Mouse (Mus musculus): ENCODE data around the gene Slc22a13.

Slc22a13 gene

DNA sequence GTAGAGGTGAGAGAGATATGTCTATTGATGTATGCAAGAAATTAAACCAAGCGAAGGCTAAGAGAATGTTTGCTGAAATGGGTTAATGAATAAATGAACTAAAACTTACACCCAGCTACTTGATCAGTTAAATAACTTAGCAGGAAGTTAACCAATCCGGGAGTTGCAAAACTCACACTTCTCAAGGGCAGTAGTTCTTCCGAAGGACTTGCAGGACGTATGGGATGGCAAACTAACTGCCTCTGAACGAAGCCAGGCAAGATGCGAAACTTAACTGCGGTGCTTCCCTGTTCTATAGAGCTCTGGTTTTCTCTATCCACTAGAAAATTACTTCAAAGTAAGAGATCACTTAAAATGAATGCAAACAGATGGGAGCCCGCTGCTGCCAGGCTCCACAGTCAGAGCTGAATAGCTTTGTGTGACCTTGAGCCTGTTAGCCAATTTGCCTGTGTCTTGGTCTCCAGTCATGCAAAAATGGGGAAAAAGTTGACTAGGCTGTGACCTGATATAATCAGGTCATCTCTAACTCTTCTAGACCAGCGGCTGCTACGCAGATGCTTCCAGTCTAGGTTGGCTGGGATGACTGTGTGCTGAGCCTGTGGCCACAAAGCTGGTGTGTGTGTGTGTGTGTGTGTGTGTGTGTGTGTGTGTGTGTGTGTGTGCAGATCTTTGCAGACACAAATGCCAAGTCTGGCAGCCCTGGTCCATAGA is 9.6 kb downstream of the Slc22a13 start:
- no peak for DNase-seq (ENCODE audit: low spot score)

DNA sequence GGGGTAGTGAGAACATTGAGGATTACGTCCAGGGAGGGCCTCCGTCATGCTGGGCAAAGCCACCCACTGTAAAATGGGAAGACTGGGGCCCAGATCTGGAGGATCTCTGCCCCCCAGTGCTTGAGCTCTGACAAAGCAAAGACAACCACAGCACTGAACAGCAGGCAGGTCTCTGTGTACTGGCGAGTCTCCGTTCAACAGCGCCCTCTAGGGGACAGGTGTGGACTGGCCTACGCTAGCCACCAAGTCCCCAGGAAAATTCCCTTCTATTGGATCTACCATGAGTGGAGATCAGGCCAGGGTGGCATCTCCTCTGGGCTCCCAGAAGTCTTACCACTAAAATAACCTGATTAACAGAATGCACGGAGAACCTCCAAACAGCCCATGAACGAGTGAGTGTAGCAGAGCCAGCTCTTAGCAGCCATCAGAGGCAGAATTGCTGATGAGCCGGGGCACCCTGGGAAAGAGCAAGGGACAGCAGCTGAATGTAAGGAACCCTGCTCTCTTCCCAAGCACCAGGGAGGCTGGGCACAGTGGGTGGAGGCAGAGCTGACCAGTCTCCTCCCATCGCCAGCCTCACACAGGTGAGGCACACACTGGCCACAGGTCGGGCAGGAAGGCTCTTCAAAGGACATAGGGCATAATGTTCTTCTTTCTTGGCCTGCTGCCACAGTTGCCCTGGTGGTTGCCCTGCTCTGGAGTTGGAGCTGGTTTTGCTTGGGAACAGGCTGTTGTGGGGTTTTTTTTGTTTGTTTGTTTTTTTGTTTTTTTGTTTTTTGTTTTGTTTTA is 16.5 kb downstream of the Slc22a13 start:
- DNase-seq (ENCODE audit: low spot score): peak; percentile 29

DNA sequence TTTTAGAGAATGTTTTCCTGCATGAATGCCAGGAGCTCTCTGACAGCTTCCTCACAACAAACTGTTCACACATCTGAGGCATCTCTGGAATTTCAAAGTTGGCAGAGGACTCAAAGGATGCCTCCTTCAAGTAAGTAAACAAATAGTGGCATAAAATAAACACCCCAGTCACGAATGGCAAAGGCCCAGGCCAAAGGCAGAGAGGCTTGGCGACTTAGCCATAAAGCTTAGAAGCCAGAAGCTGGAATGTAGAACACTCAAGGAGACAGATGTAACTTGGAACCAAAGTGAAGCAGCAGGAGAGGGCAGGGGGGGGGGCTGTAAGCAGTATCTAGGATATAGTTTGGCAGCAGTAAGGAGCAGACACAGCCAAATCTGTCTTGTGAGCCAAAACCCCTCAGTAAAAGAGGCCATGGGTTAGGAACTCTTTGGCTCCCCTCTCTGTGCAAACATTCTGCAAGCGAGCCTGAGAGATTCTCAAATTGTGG is 27.6 kb downstream of the Slc22a13 start:
- DNase-seq (ENCODE audit: low spot score): no peak

DNA sequence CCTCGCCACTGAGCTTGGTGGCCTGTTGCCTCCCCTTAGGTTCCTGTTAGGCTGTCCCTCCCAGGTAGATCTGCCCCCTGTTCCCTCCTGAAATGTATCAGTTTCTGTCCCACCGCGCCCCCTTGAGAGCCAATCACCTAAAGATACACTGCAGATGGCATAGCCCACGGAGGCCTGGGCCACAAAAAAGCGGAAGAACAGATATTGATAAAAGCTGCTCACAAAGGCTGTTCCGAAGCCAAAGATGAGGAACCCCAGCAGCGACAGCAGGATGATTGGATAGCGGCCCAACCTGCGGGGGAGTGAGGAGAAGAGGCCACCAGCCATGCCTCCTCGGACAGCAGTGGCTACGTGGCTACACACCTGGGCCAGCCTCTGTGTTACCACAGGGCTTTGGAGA is 29.6 kb downstream of the Slc22a13 start:
- DNase-seq (ENCODE audit: low spot score): no peak

DNA sequence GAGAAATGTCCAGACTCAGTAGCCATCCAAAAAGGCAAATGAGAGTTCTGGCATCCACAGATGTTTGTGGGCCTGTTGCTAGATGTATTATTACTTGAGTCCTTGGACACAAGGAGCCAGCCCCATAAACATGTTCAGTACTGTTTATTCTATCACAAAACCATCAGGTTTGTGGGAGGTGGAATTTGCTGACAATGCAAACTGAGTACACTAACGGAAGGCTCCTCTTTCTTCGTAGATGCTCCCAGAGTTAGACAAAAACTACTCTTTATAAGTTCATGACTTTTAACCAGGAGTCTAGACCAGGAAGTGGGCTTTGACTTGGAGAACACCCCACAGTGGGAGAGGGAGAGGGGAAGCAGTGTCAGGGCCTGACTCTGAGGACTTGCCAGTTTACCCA is 41.3 kb downstream of the Slc22a13 start:
- no peak for DNase-seq (ENCODE audit: low spot score)

DNA sequence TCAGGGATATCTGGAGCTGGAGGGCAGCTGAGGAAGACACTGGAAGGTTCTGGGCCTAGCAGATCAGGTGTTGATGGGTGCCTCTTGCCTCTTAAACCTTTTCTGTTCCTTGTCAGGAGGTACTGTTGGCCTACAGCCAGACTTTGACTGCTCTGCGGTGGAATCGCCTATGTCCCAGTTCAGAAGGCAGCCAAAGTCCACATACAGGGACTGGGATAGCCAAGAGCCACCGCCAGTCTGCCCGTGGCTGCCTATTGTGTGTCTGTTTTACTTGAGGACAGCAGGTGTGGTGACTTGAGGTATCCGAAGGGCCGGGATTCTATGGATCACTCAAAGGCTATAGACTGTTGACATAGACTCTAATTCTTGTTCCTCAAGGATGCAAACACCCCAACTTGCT is 43.4 kb downstream of the Slc22a13 start:
- no peak for DNase-seq (ENCODE audit: low spot score)

DNA sequence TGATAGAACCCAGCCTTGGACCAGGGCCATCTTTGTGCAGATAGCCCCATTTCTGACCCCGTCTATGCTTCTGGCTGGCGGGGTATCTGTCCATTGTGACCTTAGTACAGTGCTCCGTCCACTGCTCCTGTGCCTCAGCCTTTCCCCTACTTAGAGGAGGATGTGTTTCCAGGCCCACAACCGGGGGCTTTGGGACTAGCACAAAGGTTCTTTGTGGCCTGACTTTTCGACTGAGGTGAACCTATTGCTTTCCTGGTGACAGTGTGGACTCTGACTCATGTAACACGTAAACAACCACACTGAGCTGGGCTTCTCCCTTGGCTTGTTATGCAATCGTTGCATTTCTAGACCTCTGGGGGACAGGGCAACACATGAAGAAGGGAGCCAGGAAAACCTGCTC is 44.2 kb downstream of the Slc22a13 start:
- no peak for DNase-seq (ENCODE audit: low spot score)

DNA sequence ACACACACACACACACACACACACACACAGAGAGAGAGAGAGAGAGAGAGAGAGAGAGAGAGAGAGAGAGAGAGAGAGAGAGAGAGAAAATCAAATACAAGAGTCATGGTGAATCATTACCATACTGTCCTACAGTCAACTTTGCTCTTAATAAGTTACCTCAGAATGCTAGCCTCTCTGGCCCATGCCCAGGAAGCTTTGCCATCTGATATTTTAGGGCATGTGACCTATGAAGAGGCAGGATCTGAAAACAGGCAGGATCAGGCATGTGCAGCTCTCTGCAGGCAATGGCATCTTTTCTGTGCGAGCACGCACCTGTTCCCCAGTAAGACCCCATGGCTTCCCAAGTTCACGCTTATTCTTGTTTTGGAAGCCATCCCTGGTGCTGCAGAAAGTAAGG is 48.2 kb downstream of the Slc22a13 start:
- DNase-seq (ENCODE audit: low spot score): no peak

DNA sequence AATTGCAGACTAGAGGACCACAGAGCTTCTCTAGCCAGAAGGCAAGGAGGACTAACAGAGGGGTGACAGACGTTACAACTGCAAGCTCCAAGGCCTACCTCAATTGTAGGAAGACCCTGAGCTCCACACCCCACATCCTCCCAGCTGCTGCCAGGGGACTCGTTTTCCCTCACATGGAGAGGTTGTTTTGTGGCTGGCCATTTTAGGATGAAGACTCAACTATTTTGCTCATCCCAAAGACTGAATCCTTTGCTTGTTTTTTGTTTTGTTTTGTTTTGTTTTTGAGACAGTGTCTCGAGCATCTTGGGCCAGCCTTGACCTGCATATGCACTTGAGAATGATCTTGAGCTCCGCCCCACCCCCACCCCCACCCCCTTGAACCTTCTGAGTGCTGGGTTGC is 50.0 kb downstream of the Slc22a13 start, which contains the start of gene Gm47289:
Gm47289 (plus strand) TSS at position 301 of the 400 bp plus-strand sequence.
- DNase-seq (ENCODE audit: low spot score): no peak

DNA sequence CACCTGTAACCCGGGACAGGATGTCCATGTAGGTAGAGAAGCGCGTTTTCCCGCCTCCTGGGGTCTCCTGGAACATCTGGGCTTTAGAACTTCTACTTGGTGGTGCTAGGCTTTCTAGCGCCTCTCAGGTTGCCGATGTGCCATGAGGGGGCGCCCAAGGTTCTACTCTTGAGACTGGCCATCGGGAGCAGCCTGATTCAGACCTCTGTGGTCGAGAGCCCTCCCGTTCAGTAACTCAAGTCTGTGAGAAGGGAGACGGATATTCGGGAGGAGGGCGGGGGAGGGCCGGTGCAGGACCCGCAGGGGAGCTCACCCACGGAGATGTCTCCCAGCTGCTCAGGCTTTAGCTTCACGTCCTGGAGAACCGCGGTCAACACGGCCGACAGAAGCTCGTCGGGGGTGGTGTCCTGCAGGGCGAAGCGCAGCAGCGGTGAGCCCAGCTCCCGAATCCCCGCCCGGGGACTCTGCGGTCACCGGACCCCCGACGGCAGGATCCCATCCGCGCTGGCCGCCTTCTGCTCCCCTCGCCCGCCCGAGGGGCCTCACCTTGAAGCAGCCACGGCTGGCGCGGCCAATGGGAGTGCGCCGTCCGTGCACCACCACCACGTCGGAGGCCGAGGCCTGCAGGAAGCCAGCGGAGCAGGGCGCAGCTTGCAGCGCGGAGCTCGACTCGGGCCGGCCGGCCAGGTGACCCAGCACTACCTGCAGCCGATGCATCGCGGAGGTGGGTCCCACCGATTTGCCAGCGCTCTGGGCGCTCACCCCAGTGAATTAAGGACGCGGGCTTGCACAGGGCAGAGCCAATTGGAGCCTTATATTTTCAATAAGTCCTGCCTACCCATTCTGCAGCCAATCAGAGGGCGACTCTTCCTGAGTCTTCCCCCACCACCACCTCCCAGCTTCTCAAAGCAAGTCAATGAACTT is 52.4 kb downstream of the Slc22a13 start, which contains the start of gene Acaa1b:
Acaa1b (minus strand) TSS at position 816 of the 924 bp plus-strand sequence.
- peak; percentile 20 for DNase-seq (ENCODE audit: low spot score)

DNA sequence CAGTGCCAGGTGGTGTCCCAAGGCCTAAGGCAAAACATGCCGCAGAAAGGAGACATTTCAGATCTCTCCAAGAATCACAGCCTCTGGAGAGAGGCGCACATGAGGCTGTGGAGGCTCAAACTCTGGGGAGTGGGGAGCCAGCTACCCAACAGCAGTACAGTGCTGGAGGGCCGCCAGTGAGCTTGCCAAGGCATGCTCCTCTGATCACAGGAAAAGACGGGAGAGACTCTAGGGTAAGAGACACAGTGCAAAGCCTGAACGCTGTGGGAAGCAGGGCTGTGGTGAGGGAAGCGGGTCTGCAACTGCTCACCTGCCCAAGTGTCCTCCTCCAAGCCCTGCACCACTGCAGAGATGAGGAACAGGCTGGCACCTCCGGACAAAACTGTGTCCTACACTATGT is 53.1 kb downstream of the Slc22a13 start:
- DNase-seq (ENCODE audit: low spot score): no peak

DNA sequence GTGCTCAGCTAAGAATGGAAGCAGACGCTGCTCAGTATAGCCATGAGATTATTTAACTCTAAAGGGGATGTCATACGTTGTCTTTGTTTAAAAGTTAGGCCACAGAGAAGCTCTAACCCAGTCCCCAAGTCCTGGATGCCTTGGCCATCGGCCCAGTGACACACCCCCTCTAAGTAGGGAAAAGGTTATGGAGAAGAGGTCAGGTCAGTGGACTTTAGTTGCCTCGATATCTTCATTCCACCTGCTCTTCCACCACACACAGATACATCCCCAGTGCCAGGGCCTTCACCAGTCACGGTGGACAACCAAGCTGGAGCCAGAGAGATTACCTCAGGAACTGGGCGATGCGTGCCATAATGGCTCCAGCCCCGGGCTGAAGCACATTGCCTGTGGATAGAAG is 53.5 kb downstream of the Slc22a13 start:
- DNase-seq (ENCODE audit: low spot score): no peak

DNA sequence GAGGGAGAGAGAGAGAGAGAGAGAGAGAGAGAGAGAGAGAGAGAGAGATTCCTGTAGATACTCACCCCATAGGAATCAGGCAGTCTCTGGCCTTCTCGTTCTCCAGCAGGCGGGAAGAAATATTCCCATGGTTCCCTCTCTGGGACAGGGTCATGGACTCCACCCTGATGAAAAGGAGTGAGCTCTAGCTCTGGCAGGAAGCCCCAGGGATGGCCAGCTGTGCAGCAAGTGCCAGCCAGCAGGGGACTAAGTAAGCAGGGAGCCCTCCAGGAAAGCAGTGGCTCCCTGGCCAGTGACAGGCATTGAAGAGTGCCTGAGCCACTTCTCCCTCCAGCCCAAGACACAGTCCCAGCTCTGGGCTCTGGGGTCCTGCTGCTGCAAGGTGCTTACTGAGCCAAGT is 57.1 kb downstream of the Slc22a13 start:
- no peak for DNase-seq (ENCODE audit: low spot score)

DNA sequence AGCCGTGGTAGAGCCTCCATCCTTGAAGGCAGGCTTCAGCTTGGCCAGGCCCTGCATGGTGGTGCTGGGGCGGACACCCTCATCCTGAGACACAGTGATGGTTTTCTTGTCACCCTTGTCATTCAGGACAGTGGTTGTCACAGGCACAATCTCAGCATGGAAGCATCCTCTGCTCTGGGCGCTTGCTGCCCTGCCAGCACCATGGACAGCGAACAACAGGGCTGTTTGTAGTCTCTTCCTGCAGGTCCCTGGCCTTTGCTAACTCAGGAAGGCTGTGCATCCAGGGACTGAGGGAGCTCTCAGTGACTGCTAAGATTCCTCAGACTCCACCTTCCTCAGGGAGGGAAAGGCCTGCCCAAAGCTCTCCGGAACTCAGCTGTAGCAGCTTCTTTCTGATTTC is 59.3 kb downstream of the Slc22a13 start:
- DNase-seq (ENCODE audit: low spot score): peak; percentile 18

DNA sequence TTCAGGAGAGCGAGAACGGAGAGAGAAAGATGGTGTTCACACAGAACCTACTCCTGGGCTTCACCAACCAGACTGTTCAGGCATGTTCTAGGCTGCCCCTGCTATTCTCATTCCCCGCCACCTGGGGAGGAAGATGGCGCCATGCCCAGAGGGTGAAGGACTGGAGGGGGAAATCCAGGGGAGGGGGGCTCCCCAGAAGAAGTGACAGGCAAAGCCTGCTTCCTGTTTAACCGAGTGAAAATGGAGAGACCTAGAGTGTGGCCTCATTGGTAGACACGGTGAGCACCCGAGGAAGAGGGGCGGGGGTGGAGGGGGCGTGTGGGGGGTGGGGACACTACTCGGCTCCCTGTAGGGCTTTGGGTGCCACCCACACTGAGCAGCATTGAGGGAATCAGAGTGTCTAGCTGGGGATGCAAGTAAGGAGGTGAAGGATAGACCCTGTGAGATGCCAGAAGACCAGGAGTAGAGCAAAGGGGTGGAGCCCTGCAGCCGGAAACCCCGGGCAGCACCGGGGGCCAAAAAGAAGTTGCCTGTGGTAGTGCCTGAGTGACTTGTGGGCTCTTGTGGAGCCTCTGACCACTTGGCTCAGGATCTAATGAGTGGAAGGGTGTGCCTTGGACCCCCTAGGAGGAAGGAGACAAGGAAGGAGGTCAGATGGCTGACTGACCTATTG is 62.7 kb downstream of the Slc22a13 start:
- DNase-seq (ENCODE audit: low spot score): no peak

DNA sequence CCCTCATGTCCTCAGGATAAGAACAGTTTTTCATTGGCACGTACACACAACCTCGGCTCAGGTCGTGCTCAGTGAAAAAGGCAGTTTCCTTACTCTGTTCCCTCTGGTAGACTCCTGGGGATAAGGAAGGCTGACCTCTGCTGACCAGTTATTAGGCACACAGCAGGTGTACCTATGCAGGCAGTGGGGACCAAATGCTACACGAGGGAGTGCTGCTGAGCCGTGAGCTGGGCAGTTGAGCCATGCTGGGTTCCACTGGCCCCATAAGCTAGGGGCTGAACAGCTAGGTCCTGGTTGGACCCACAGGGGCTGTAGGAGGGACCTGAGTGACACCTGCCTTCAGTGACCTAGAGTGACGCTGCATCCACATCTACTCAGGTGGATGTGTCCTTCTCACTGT is 63.3 kb downstream of the Slc22a13 start:
- DNase-seq (ENCODE audit: low spot score): no peak

DNA sequence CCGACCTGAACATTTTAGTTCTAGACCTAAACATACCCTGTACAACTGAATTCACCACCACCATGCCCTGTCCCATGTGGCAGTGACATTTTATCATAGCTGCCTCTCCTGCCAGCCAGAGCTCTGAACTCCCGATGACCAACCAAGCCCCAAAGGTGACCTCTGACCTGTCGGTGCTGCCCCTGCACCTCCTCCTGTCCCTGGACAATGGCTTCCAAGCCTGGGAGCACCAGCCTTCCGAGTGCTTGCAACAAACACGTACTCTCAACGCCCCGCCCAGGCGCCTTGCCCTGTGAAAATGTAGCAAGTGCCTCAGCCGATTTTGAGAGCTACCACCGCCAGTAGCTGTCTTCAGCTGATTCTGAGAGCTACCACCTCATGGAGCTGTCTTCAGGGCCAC is 63.8 kb downstream of the Slc22a13 start:
- DNase-seq (ENCODE audit: low spot score): no peak

DNA sequence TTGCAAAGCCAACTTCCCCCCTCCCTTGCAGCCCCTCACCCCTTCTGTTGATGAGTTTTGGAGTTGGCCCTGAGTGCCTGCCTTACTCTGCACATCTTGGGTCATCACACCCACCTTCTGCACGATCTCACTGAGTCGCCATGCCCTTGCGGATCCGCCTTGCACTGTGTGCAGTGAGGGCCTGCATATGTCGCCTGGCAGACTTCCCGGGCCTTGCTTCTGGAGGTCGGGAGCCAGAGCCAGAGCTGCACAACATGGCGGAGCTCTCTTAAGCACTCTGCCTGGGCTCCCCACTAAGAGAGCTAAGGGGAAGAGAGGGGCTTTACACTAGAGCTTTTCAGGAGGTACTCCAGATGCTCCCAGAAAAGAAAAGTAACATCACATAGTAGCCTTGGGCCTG is 64.2 kb downstream of the Slc22a13 start:
- DNase-seq (ENCODE audit: low spot score): no peak

DNA sequence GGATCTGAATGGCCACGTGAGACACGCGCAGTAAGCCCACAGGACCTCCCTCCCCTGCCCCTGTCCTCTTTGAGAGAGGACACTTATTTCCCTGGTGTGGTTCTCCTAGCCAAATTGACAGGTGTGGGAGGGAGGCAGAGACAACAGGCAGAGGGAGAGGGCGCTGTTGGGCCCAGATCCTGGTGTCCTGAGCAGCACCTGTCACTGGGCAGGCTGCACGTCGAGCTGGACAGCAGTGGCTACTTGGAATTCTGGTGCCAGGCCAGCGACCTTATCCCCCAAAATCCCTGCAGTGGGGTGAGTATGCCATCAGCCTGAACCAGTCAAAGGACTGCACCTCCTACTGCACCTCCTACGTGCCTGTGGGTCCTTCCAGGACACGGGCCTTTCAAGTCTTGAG is 65.5 kb downstream of the Slc22a13 start:
- no peak for DNase-seq (ENCODE audit: low spot score)
